9 mouse cellular contexts compared by ENCODE assay signal in the genomic region with DNA sequence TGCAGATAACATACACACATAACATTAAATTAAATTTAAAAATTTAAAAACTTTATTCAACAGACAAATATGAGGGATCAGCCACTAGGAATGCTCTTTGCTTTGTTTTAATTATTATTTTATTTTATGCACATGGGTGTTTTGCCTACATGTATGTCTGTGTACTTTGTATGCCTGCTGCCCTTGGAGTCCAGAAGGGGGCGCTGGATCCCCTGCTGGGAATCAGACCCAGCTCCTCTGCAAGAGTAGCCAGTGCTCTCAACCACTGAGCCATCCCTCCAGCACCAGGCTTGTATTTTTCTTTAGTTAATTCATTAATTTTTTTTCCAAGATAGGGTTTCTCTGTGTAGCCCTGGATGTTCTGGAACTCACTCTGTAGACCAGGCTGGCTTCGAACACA.
DNase-seq lines count a peak whose midpoint lies in the region; ATAC-seq and TF ChIP-seq lines count a peak whose summit lies in the region.
"Had no signal": no experiment of that assay in that cellular context is flagged by ENCODE, and none has a peak within 500 bp of the region (broad histone marks: within the 10 kb centered on the region; RNA-seq: fewer than 3 reads in every experiment).

No protein-coding gene starts in this region.

- WGBS in hindbrain, embryonic 11.5 days: 53% methylated on average over 2 of the region's 2 CpGs
- 52% methylated on average over 2 of the region's 2 CpGs for WGBS in hindbrain, embryonic 16.5 days
- WGBS in liver, postnatal 0 days (ENCODE audit: insufficient replicate concordance): 48% methylated on average over 2 of the region's 2 CpGs

- peak; percentile 42 for TF ChIP-seq CTCF in brain, embryonic 14.5 days (IDR thresholded peaks at IDR 0.05; ENCODE audit: borderline replicate concordance, extremely low read depth, insufficient read depth, insufficient read length)
- peak; percentile 89 for TF ChIP-seq CTCF in liver, postnatal 0 days (IDR thresholded peaks at IDR 0.05; ENCODE audit: low read depth)

- H3K4me2 ChIP-seq in hindbrain, embryonic 11.5 days (replicated peaks; ENCODE audit: low read depth, low read length): no peak overlapping the region
- H3K4me2 ChIP-seq in hindbrain, embryonic 16.5 days (ENCODE audit: low read length): no peak overlapping the region
- H3K4me2 ChIP-seq in liver, postnatal 0 days (ENCODE audit: low read depth, low read length): no peak overlapping the region
- H3K4me2 ChIP-seq: embryonic facial prominence, embryonic 15.5 days had no signal

- H3K4me1 ChIP-seq in hindbrain, embryonic 11.5 days (replicated peaks; ENCODE audit: control insufficient read depth, insufficient read depth, low read length): no peaks in the 10 kb centered on the region
- no peaks in the 10 kb centered on the region for H3K4me1 ChIP-seq in hindbrain, embryonic 16.5 days (ENCODE audit: control insufficient read depth, insufficient read depth, low read depth, low read length)
- peaks cover 28% of the 10 kb centered on the region for H3K4me1 ChIP-seq in liver, postnatal 0 days (ENCODE audit: insufficient read depth)
- H3K4me1 ChIP-seq: embryonic facial prominence, embryonic 15.5 days had no signal

- no peaks in the 10 kb centered on the region for H3K36me3 ChIP-seq in hindbrain, embryonic 11.5 days (ENCODE audit: control insufficient read depth, insufficient read depth, low read length)
- no peaks in the 10 kb centered on the region for H3K36me3 ChIP-seq in hindbrain, embryonic 16.5 days (ENCODE audit: control insufficient read depth, insufficient read depth, low read length)
- no peaks in the 10 kb centered on the region for H3K36me3 ChIP-seq in liver, postnatal 0 days (replicated peaks; ENCODE audit: insufficient read depth, low read length)
- H3K36me3 ChIP-seq: embryonic facial prominence, embryonic 15.5 days had no signal

- no peak overlapping the region for H3K27ac ChIP-seq in hindbrain, embryonic 11.5 days (ENCODE audit: low read depth, low read length)
- H3K27ac ChIP-seq in hindbrain, embryonic 16.5 days (ENCODE audit: low read depth, low read length): no peak overlapping the region
- peak overlapping the region; percentile 94 for H3K27ac ChIP-seq in liver, postnatal 0 days (ENCODE audit: low read depth)
- H3K27ac ChIP-seq: embryonic facial prominence, embryonic 15.5 days had no signal

- H3K9me3 ChIP-seq in hindbrain, embryonic 11.5 days (ENCODE audit: control insufficient read depth, low read length): no peaks in the 10 kb centered on the region
- H3K9me3 ChIP-seq in hindbrain, embryonic 16.5 days (ENCODE audit: control insufficient read depth, low read length): no peaks in the 10 kb centered on the region
- no peaks in the 10 kb centered on the region for H3K9me3 ChIP-seq in liver, postnatal 0 days (ENCODE audit: low read length)
- H3K9me3 ChIP-seq: embryonic facial prominence, embryonic 15.5 days had no signal

- ATAC-seq in hindbrain, embryonic 11.5 days (ENCODE audit: low FRiP score): no peak
- no peak for ATAC-seq in hindbrain, embryonic 16.5 days
- peak; percentile 24 for ATAC-seq in liver, postnatal 0 days
- ATAC-seq in granulocyte monocyte progenitor cell, adult 5-6 weeks (replicated peaks; ENCODE audit: poor library complexity, severe bottlenecking): no peak

- DNase-seq in hindbrain, embryonic 11.5 days (ENCODE audit: low spot score): peak; percentile 43
- DNase-seq in ES-CJ7 (ENCODE audit: low read depth, low spot score): peak; percentile 80
- peak; percentile 52 for DNase-seq in brain, embryonic 14.5 days (ENCODE audit: low read depth)
- DNase-seq in liver, postnatal 0 days: peak; percentile 75
- peak; percentile 26 for DNase-seq in thymus, postnatal 25 days
- DNase-seq in frontal cortex, postnatal 10 days (ENCODE audit: low spot score in 2 of 2): no peak

- no peak overlapping the region for H3K4me3 ChIP-seq in hindbrain, embryonic 11.5 days (ENCODE audit: low read depth, low read length)
- no peak overlapping the region for H3K4me3 ChIP-seq in hindbrain, embryonic 16.5 days (ENCODE audit: low read length)
- no peak overlapping the region for H3K4me3 ChIP-seq in liver, postnatal 0 days (ENCODE audit: low read depth, low read length)
- H3K4me3 ChIP-seq: embryonic facial prominence, embryonic 15.5 days had no signal

- no peak for TF ChIP-seq EP300 in liver, postnatal 0 days (IDR thresholded peaks at IDR 0.05; ENCODE audit: low read depth)

- no peaks in the 10 kb centered on the region for H3K27me3 ChIP-seq in hindbrain, embryonic 11.5 days (ENCODE audit: control insufficient read depth, insufficient read depth, low read length)
- H3K27me3 ChIP-seq in hindbrain, embryonic 16.5 days (replicated peaks; ENCODE audit: control insufficient read depth, insufficient read depth, low read length): no peaks in the 10 kb centered on the region
- H3K27me3 ChIP-seq in liver, postnatal 0 days (ENCODE audit: insufficient read depth, low read length): no peaks in the 10 kb centered on the region
- H3K27me3 ChIP-seq: embryonic facial prominence, embryonic 15.5 days had no signal

- TF ChIP-seq POLR2A in brain, embryonic 14.5 days (IDR thresholded peaks at IDR 0.05; ENCODE audit: borderline replicate concordance, extremely low read depth, insufficient read depth, insufficient read length, poor library complexity, severe bottlenecking): no peak

- H3K9ac ChIP-seq in hindbrain, embryonic 11.5 days (ENCODE audit: low read depth, low read length): no peak overlapping the region
- H3K9ac ChIP-seq in hindbrain, embryonic 16.5 days (ENCODE audit: low read depth, low read length): no peak overlapping the region
- H3K9ac ChIP-seq in liver, postnatal 0 days (replicated peaks): 0 out of 2 replicates have a peak overlapping the region, but pooled peaks have one; percentile 22
- H3K9ac ChIP-seq: embryonic facial prominence, embryonic 15.5 days had no signal

Comparison
In these comparisons a context has a peak if more than half of its experiments do, and no peak if none do; other contexts are left out.
1. DNase-seq: peak in hindbrain, embryonic 11.5 days (single experiment), ES-CJ7 (single experiment), brain, embryonic 14.5 days (single experiment), liver, postnatal 0 days (single experiment) and thymus, postnatal 25 days (single experiment); none in frontal cortex, postnatal 10 days (0 of 2).